Mouse (Mus musculus): Measurements from ENCODE around the gene Galnt10.

DNA sequence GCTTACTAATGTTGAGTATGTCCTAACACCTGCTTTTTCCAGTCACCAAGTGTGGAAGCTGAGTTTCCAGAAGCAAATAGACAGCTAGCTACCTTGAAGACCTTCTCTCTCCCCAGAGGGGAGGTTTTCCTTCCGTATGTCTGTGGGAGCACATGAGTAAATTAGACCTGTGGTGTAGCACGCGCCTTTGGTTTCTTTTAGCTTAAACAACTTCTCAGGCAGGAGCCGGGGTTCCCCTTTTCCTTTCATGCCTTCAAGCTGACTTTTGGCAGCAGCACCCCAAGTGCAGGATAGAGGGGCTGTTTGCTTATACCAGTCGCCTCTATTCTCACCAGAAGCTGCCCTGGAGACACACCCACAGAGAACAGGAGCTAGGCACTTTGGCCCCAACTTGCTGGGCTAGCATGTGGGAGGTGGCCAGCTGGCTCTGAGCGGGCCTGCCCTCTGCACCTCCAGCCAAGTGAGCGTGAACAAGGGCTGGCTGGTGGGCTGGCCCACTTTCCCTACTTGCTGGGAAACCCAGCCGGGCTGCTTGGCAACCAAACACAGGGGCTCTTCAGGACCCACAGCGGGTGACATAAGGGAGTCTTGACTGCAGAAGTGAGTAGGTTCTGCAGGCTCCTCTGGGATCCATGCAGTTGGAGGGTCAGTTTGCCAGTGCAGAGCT lies 82.2 kb downstream of the Galnt10 start:
- TF ChIP-seq CTCF (IDR thresholded peaks at IDR 0.05; ENCODE audit: low read depth, low read length) (no peak), POLR2A (IDR thresholded peaks at IDR 0.05; ENCODE audit: borderline replicate concordance, low read depth, low read length) (no peak)
